Mouse (Mus musculus): ENCODE data around the gene Axin1.

The Axin1 gene

GRCm38 (mm10) chr17:26240120-26240790 lies 101.8 kb downstream of the Axin1 start:
- DNase-seq (ENCODE audit: low spot score): no peak

DNA sequence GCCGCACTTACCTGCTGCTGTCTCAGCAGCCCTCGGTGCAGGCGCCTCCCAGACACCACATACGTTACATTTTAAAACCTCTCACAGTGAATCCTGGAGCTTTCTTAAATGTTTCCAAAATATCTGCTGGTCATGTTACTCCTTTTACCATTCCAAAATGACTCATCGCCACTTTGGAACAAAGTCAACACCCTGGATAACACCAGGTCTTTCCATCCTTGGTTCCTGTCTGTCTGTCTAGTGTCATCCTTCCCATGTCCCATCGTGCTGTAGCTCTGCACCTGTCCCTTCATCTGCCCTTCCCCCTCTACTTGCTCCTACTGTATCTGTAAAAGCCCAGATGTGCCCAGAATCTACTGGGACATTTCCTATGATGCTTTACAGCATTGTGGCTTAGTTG lies 102.5 kb downstream of the Axin1 start:
- no peak for DNase-seq (ENCODE audit: low spot score)

DNA sequence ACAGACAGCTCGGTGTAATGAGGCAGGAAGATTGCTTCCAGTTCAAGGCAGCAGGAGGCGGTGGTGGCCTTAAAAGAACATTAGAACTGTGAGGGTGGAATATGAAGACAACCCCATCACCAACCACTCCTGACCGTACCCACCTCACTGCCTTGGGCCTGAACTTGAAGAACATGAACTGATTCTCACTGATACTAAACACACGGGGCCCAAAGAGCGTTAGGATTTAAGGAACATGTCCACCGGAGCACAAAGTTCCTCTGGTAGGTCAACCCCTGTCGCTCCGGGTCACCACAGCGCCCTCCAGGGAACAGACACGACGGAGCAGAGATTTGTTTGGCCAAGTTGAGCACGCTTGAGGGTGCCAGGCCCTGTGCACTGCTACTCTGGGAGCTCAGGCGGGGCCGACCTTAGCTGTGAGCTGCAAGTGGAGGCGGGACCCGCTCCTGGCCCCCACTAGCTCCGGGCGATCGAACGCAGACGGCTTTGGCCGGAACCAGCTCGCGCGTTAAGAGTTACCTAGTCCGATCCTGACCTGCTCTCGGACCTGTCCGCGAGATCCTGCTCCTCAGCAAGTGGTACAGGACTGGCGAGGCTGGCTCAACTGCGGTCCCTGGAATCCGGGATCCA lies 105.1 kb downstream of the Axin1 start:
- DNase-seq (ENCODE audit: low spot score): peak; percentile 73

DNA sequence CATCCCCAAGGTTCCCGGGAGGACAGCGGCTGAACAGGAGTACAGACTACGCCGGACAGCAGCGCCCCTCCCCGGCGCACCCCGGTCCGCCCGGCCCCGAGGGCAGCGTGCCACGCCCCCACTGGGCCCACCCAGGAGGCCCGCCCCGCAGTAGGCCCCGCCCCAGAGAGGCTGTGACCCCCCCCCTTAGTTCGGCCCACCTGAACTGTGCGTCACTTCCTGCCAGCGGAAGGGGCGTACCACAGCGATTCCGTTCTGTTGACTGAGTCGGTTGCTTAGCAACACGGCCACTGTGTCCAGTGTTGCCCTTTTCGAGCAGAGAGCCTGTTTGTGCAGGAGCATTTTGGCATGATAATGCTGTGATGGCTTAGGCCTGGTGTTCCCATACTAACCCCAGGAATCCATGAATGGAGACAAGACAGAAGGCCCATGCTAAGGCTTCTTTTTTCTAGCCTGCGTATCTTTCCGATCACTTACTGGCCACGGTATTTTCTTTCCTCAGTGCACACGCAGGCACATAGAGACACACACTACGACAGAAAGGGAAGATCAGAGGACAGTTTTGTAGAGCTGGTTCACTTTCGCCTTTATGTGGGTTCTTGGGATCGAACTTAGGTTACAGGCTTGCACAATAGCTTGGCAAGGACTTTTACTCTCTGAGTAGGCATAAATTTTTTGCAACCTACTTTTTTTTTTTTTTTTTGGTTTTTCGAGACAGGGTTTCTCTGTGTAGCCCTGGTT lies 105.8 kb downstream of the Axin1 start, which contains the start of gene Fam234a:
Gene Fam234a (minus strand): TSS at position 142 of the 741 bp plus-strand sequence.
- peak; percentile 99 for DNase-seq (ENCODE audit: low spot score)

All from embryo, embryonic 10 days (tissue).